Mouse (Mus musculus) thymus, postnatal 0 days (tissue): Measurements from ENCODE around the gene Trpm5. TPM values are rescaled to one million over a fixed set of nuclear protein-coding genes. Genes with fewer than 3 reads are reported as not detected.

ENCODE experiments used
- DNase-seq: peaks from one replicate; pipeline ENCODE4 v3.0.0-alpha.2; 2015; ENCODE audit warnings: low spot score
- polyA plus RNA-seq: library from polyadenylated mRNA; unstranded; fragments of >200 nt; fragmentation: Nextera tagmentation; extraction: Ambion mirVana; gene quantifications from 2 replicates; pipeline ENCODE4 v1.2.1, GENCODE M21; 2015

Trpm5 gene
- polyA plus RNA-seq, 1 experiment from 2014 or later: 0.98 TPM

- no peak for DNase-seq
Observed at GRCm38 (mm10) chr7:143041138-143041822, 53.2 kb downstream of the Trpm5 start.

GRCm38 (mm10) chr7:143040561-143040960 lies 53.9 kb downstream of the Trpm5 start:
- DNase-seq: no peak

- no peak for DNase-seq
Observed at GRCm38 (mm10) chr7:143038174-143038931, 56.1 kb downstream of the Trpm5 start.

- no peak for DNase-seq
Observed at GRCm38 (mm10) chr7:143037306-143037705, 57.1 kb downstream of the Trpm5 start.

- no peak for DNase-seq
Observed at GRCm38 (mm10) chr7:143036787-143037186, 57.7 kb downstream of the Trpm5 start.

GRCm38 (mm10) chr7:143034519-143035450 lies 59.7 kb downstream of the Trpm5 start:
- DNase-seq: no peak

GRCm38 (mm10) chr7:143034112-143034511 lies 60.3 kb downstream of the Trpm5 start:
- no peak for DNase-seq

GRCm38 (mm10) chr7:143033581-143033980 lies 60.9 kb downstream of the Trpm5 start:
- DNase-seq: no peak

GRCm38 (mm10) chr7:143031816-143032215 lies 62.6 kb downstream of the Trpm5 start:
- no peak for DNase-seq

GRCm38 (mm10) chr7:143027196-143027595 lies 67.2 kb downstream of the Trpm5 start:
- no peak for DNase-seq

GRCm38 (mm10) chr7:143025496-143025895 lies 68.9 kb downstream of the Trpm5 start:
- no peak for DNase-seq

- DNase-seq: no peak
Observed at GRCm38 (mm10) chr7:143024293-143024692, 70.1 kb downstream of the Trpm5 start.

- no peak for DNase-seq
Observed at GRCm38 (mm10) chr7:143023499-143023898, 70.9 kb downstream of the Trpm5 start.

GRCm38 (mm10) chr7:143021356-143022164 lies 72.9 kb downstream of the Trpm5 start:
- DNase-seq: no peak

GRCm38 (mm10) chr7:143020764-143021163 lies 73.7 kb downstream of the Trpm5 start:
- DNase-seq: no peak

- no peak for DNase-seq
Observed at GRCm38 (mm10) chr7:143020040-143020439, 74.4 kb downstream of the Trpm5 start.

Other genes with a start within 250 kb of the Trpm5 start
- 0.37 and 1.2 TPM in 2 replicates for gene Th, start 163.5 kb downstream of the Trpm5 start, polyA plus RNA-seq
- gene Ascl2, start 125.4 kb downstream of the Trpm5 start, polyA plus RNA-seq: 2.9 and 3.1 TPM in 2 replicates
- gene Tspan32, start 89.6 kb downstream of the Trpm5 start, polyA plus RNA-seq: 44.5 and 58.2 TPM in 2 replicates
- 228 and 233 TPM in 2 replicates for gene Cd81, start 41.9 kb downstream of the Trpm5 start, polyA plus RNA-seq
- 68.5 and 72.3 TPM in 2 replicates for gene Tssc4, start 25.4 kb downstream of the Trpm5 start, polyA plus RNA-seq
- gene Kcnq1, start 11.7 kb upstream of the Trpm5 start, polyA plus RNA-seq: 0.29 and 1.0 TPM in 2 replicates